Mouse (Mus musculus) CH12.LX (cell line): ENCODE data around the gene Reg2.

Source experiments
- CHD2 ChIP-seq: IDR thresholded peaks from 2 replicates; pipeline ENCODE4 v1.6.1; 2011; ENCODE audit warnings: low read length, improper control_type of control experiment
- CTCF ChIP-seq, 2 experiments: IDR thresholded peaks in 1 of 2; conservative IDR thresholded peaks in 1 of 2; 2 replicates each; pipeline ENCODE4 v1.5.1; 2011 to 2012; ENCODE audit warnings: low read depth in 2 of 2, low read length in 2 of 2, improper control_type of control experiment in 1 of 2, inconsistent platforms in 1 of 2, mild to moderate bottlenecking in 1 of 2, moderate library complexity in 1 of 2
- EP300 ChIP-seq: IDR thresholded peaks from 2 replicates; pipeline ENCODE4 v1.6.1; 2011; ENCODE audit warnings: low read length, improper control_type of control experiment
- ETS1 ChIP-seq: conservative IDR thresholded peaks from 2 replicates; pipeline ENCODE4 v1.6.1; 2012; ENCODE audit warnings: low read depth, mild to moderate bottlenecking, inconsistent platforms, low read length, improper control_type of control experiment, moderate library complexity
- HCFC1 ChIP-seq: IDR thresholded peaks from 2 replicates; pipeline ENCODE4 v1.6.1; 2012; ENCODE audit warnings: low read depth, mild to moderate bottlenecking, inconsistent platforms, low read length, improper control_type of control experiment
- JUND ChIP-seq: conservative IDR thresholded peaks from 2 replicates; pipeline ENCODE4 v1.6.1; 2011; ENCODE audit warnings: low read depth, low read length, improper control_type of control experiment
- MAFK ChIP-seq: IDR thresholded peaks from 2 replicates; pipeline ENCODE4 v1.6.1; 2011; ENCODE audit warnings: low read length, improper control_type of control experiment; ENCODE audit not compliant: insufficient replicate concordance
- MAX ChIP-seq: IDR thresholded peaks from 2 replicates; pipeline ENCODE4 v1.6.1; 2011; ENCODE audit warnings: low read length, improper control_type of control experiment
- MAZ ChIP-seq: IDR thresholded peaks from 2 replicates; pipeline ENCODE4 v1.6.1; 2012; ENCODE audit warnings: low read depth, mild to moderate bottlenecking, inconsistent platforms, low read length, improper control_type of control experiment, moderate library complexity
- NRF1 ChIP-seq: IDR thresholded peaks from 2 replicates; pipeline ENCODE4 v1.6.1; 2014; ENCODE audit warnings: low read depth, mild to moderate bottlenecking, inconsistent platforms, low read length, improper control_type of control experiment, moderate library complexity
- POLR2A ChIP-seq: IDR thresholded peaks from 2 replicates; pipeline ENCODE4 v1.6.1; 2011; ENCODE audit warnings: low read depth, mild to moderate bottlenecking, improper control_type of control experiment, low read length
- ZC3H11A ChIP-seq: IDR thresholded peaks from 2 replicates; pipeline ENCODE4 v1.6.1; 2012; ENCODE audit warnings: low read depth, mild to moderate bottlenecking, inconsistent platforms, low read length, improper control_type of control experiment
- ZNF384 ChIP-seq: IDR thresholded peaks from 2 replicates; pipeline ENCODE4 v1.6.1; 2012; ENCODE audit warnings: low read depth, low read length, improper control_type of control experiment, inconsistent platforms

DNA sequence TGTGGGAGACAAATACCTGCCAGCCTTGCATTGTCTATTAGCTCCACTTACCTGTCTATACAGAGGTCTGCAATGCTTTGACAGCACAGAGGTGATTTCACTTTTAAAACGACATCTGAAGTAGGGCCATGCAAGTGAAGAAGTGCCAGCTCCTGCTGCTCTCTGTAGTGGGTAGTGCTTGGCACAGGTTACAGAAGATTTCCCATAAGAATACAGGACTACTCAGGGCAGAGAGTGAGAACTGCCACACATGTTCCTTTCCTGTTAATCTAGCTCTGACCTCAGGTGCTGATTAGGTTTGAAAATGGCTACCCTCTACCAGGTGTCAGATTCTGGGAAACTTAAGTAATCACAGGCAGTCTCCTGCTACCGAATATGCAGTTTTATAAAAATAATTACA lies 16.7 kb upstream of the Reg2 start, which contains the start of gene Reg3d:
- TF ChIP-seq CTCF (conservative IDR thresholded peaks at IDR 0.05 in 1 of 2, IDR thresholded peaks at IDR 0.05 in 1 of 2; ENCODE audit: low read depth in 2 of 2, low read length in 2 of 2) (no peak), NRF1 (no peak), JUND (no peak), MAFK (no peak), MAX (no peak), ZC3H11A (no peak), POLR2A (no peak), EP300 (no peak), HCFC1 (no peak), MAZ (no peak), ETS1 (no peak), ZNF384 (no peak), CHD2 (no peak)
